Mouse (Mus musculus) spleen, adult 2 months (tissue): ENCODE results near the gene Rbbp6. TPM values are rescaled to one million over a fixed set of nuclear protein-coding genes. Genes with fewer than 3 reads are reported as not detected.

Experiments used
- DNase-seq, 2 experiments: peaks; one replicate each; pipeline versions ENCODE4 v3.0.0 to v3.0.0-alpha.2; 2012 to 2021; ENCODE audit warnings: low spot score in 2 of 2, low read depth in 1 of 2
- H3K27ac ChIP-seq: fragments of 200-500 bp; 2 replicates; pipeline ENCODE4 v1.5.1; 2012; ENCODE audit warnings: low read length, inconsistent platforms; ENCODE audit not compliant: insufficient read depth
- H3K27me3 ChIP-seq: fragments of 200-500 bp; 2 replicates; pipeline ENCODE4 v1.6.1; 2012; ENCODE audit warnings: mild to moderate bottlenecking, moderate library complexity, low read length, inconsistent platforms; ENCODE audit not compliant: control insufficient read depth, insufficient read depth
- H3K36me3 ChIP-seq: fragments of 200-500 bp; 2 replicates; pipeline ENCODE4 v1.6.1; 2012; ENCODE audit warnings: mild to moderate bottlenecking, low read length, inconsistent platforms; ENCODE audit not compliant: control insufficient read depth, insufficient read depth
- H3K4me1 ChIP-seq: fragments of 200-500 bp; 2 replicates; pipeline ENCODE4 v1.6.1; 2011; ENCODE audit warnings: inconsistent platforms; ENCODE audit not compliant: control insufficient read depth, insufficient read depth, insufficient read length
- H3K4me3 ChIP-seq: fragments of 200-500 bp; 2 replicates; pipeline ENCODE4 v1.5.1; 2011; ENCODE audit warnings: mild to moderate bottlenecking, inconsistent platforms; ENCODE audit not compliant: insufficient read depth, insufficient read length; ENCODE audit errors: extremely low read depth
- CTCF ChIP-seq: fragments of 200-500 bp; IDR thresholded peaks from 2 replicates; pipeline ENCODE4 v1.5.1; 2011; ENCODE audit warnings: mild to moderate bottlenecking, inconsistent platforms; ENCODE audit not compliant: insufficient read depth, insufficient read length, insufficient replicate concordance; ENCODE audit errors: extremely low read depth
- POLR2A ChIP-seq: fragments of 200-500 bp; IDR thresholded peaks from 2 replicates; pipeline ENCODE4 v1.6.1; 2011; ENCODE audit warnings: low read depth, low read length, inconsistent platforms
- whole genome bisulfite sequencing: fragments of 180-500 bp; shearing (Covaris S2); methylation state at CpG from one replicate; pipeline ENCODE4 v1.1.7; 2018; 5-methylcytosine and 5-hydroxymethylcytosine counted together
- polyA plus RNA-seq: library from polyadenylated mRNA; depleted of rRNA; stranded (reverse); fragments of >200 nt; gene quantifications from 2 replicates; pipeline ENCODE4 v1.2.3, GENCODE M21; 2012

Rbbp6 gene
- polyA plus RNA-seq, 1 experiment = 8.8 TPM

- 91% methylated on average over 1 of the region's 1 CpGs for whole genome bisulfite sequencing
- no peaks in the 10 kb centered on the region for H3K27me3 ChIP-seq
- H3K4me3 ChIP-seq = no peak overlapping the region
- H3K27ac ChIP-seq = no peak overlapping the region
- no peak for DNase-seq
- H3K4me1 ChIP-seq = peaks cover 5% of the 10 kb centered on the region; the same call in 1 of the 2 replicates
- TF ChIP-seq CTCF (no peak), POLR2A (no peak)
- no peaks in the 10 kb centered on the region for H3K36me3 ChIP-seq
These were observed 27.3 kb upstream of the Rbbp6 start for GRCm38 (mm10) chr7:122938197-122938596.

GRCm38 (mm10) chr7:122939181-122939580 is 26.3 kb upstream of the Rbbp6 start:
- no peaks in the 10 kb centered on the region for H3K36me3 ChIP-seq
- no peaks in the 10 kb centered on the region for H3K27me3 ChIP-seq
- no peak overlapping the region for H3K4me3 ChIP-seq
- peaks cover 5% of the 10 kb centered on the region; the same call in 1 of the 2 replicates for H3K4me1 ChIP-seq
- H3K27ac ChIP-seq = no peak overlapping the region
- no peak for DNase-seq
- TF ChIP-seq POLR2A = no peak
- TF ChIP-seq CTCF = no peak
- WGBS = 6% methylated on average over 3 of the region's 3 CpGs

- H3K4me1 ChIP-seq = peaks cover 5% of the 10 kb centered on the region; the same call in 1 of the 2 replicates
- TF ChIP-seq POLR2A (no peak), CTCF (no peak)
- DNase-seq = peak in 1 of 2 experiments; percentile 69
- peak overlapping the region; percentile 86 for H3K27ac ChIP-seq
- no peaks in the 10 kb centered on the region for H3K36me3 ChIP-seq
- WGBS = 6% methylated on average over 12 of the region's 12 CpGs
- no peaks in the 10 kb centered on the region for H3K27me3 ChIP-seq
- peak overlapping the region; percentile 37 for H3K4me3 ChIP-seq
These were observed 25.0 kb upstream of the Rbbp6 start for GRCm38 (mm10) chr7:122940371-122941075.

- Histone ChIP-seq H3K4me1 (peaks cover 5% of the 10 kb centered on the region; the same call in 1 of the 2 replicates), H3K36me3 (no peaks in the 10 kb centered on the region), H3K27ac (no peak overlapping the region), H3K4me3 (no peak overlapping the region), H3K27me3 (no peaks in the 10 kb centered on the region)
- DNase-seq = no peak
- WGBS = 87% methylated on average over 8 of the region's 8 CpGs
- TF ChIP-seq CTCF (no peak), POLR2A (no peak)
These were observed 23.4 kb upstream of the Rbbp6 start for GRCm38 (mm10) chr7:122942111-122942510.

GRCm38 (mm10) chr7:122945149-122945548 is 20.3 kb upstream of the Rbbp6 start:
- Histone ChIP-seq H3K27ac (no peak overlapping the region), H3K4me1 (0 out of 2 replicates have a peak, but pooled peaks cover under 1% of the 10 kb centered on the region), H3K27me3 (no peaks in the 10 kb centered on the region), H3K36me3 (no peaks in the 10 kb centered on the region), H3K4me3 (no peak overlapping the region)
- 3% methylated on average over 1 of the region's 1 CpGs for WGBS
- peak; percentile 44 to 64 for DNase-seq
- TF ChIP-seq CTCF (peak; percentile 37; the same call in 1 of the 2 replicates), POLR2A (no peak)

GRCm38 (mm10) chr7:122949268-122949667 is 16.2 kb upstream of the Rbbp6 start:
- H3K36me3 ChIP-seq = no peaks in the 10 kb centered on the region
- H3K27me3 ChIP-seq = no peaks in the 10 kb centered on the region
- DNase-seq = no peak
- WGBS = 81% methylated on average over 3 of the region's 3 CpGs
- H3K4me1 ChIP-seq = no peaks in the 10 kb centered on the region
- H3K27ac ChIP-seq = no peak overlapping the region
- H3K4me3 ChIP-seq = no peak overlapping the region
- no peak for TF ChIP-seq CTCF
- no peak for TF ChIP-seq POLR2A

GRCm38 (mm10) chr7:122951464-122951863 is 14.0 kb upstream of the Rbbp6 start:
- Histone ChIP-seq H3K4me3 (no peak overlapping the region), H3K36me3 (no peaks in the 10 kb centered on the region), H3K4me1 (no peaks in the 10 kb centered on the region), H3K27me3 (no peaks in the 10 kb centered on the region), H3K27ac (no peak overlapping the region)
- TF ChIP-seq CTCF (no peak), POLR2A (no peak)
- WGBS = 70% methylated on average over 4 of the region's 4 CpGs
- no peak for DNase-seq
